Mouse (Mus musculus): ENCODE results near the gene Fam71e2. TPM values are rescaled to one million over a fixed set of nuclear protein-coding genes. Genes with fewer than 3 reads are reported as not detected.
A peak's percentile ranks its signal among the peaks of the same experiment; 100 is the strongest.

Gene Fam71e2
- polyA plus RNA-seq, 1 experiment: not detected

DNA sequence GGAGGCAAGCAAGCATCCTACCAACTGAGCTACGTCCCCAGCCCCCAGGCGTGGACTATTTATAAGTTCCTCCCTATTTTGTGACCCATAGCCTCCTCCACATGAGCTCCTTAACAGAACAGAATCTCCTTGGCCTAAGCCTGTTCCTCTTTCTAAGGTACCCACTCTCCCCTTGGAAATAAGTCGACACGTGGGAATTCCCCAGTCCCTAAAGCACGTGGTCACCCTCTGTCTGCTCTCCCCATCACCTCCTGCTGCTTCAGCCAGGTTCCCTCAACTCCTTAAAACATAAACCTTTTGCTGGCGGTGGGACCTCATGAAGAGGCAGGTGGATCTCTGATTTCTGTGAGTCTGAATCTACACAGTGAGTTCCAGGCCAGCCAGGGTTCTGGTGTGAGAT lies 54.1 kb downstream of the Fam71e2 start:
- Histone ChIP-seq H3K27ac (ENCODE audit: control insufficient read depth, insufficient read depth, low read depth, low read length, poor library complexity) (no peak overlapping the region), H3K4me1 (ENCODE audit: control insufficient read depth, insufficient read depth, low read length) (peaks cover 5% of the 10 kb centered on the region; the same call in 1 of the 2 replicates), H3K4me3 (replicated peaks; ENCODE audit: control insufficient read depth, low read depth, low read length) (no peak overlapping the region)
- WGBS: 57% methylated on average over 6 of the region's 6 CpGs
- TF ChIP-seq CTCF (IDR thresholded peaks at IDR 0.05; ENCODE audit: control insufficient read depth, insufficient read depth, low read length) (no peak), POLR2A (IDR thresholded peaks at IDR 0.05; ENCODE audit: borderline replicate concordance, control insufficient read depth, low read depth, low read length) (no peak)

DNA sequence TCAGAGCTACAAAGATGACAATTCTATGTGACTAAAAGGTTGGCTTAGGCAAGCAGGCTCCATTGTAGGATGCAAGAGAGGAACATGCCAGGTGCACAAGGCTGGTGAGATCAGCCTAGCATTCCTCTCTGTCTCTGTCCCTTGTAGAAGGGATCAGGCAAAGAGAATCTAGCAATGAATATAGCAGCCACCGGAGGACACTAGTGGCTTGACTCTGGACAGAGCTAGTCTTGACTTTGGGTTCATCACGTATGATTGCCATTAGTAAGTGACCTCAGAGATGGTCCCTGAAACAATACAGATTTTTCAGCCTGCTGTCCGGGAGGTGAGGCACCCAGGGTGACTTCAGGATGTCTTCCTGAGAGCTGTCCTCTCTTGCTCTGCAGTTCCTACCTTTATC lies 58.5 kb downstream of the Fam71e2 start:
- TF ChIP-seq CTCF (IDR thresholded peaks at IDR 0.05; ENCODE audit: control insufficient read depth, insufficient read depth, low read length): no peak
- TF ChIP-seq POLR2A (IDR thresholded peaks at IDR 0.05; ENCODE audit: borderline replicate concordance, control insufficient read depth, low read depth, low read length): no peak
- Histone ChIP-seq H3K4me3 (replicated peaks; ENCODE audit: control insufficient read depth, low read depth, low read length) (no peak overlapping the region), H3K4me1 (ENCODE audit: control insufficient read depth, insufficient read depth, low read length) (no peaks in the 10 kb centered on the region), H3K27ac (ENCODE audit: control insufficient read depth, insufficient read depth, low read depth, low read length, poor library complexity) (no peak overlapping the region)
- 62% methylated on average over 3 of the region's 3 CpGs for WGBS

DNA sequence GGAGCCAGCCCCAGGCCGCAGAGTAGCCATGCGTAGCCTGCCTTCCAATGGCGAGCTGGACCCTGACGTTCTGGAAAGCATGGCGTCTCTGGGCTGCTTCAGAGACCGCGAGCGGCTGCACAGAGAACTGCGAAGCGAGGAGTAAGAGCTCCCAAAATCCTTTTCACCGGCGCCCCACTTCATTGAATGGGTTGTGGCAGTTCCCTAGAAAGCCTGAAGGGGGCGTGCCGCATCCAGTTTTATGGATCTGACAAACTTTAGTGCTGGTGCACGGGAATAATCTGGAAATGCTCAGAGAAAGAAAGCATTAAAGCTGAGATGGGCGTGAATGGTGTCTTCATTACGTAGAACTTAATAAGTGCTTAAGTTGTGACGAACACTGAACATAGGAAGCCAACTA lies 66.0 kb downstream of the Fam71e2 start:
- Histone ChIP-seq H3K4me3 (replicated peaks; ENCODE audit: control insufficient read depth, low read depth, low read length) (no peak overlapping the region), H3K4me1 (ENCODE audit: control insufficient read depth, insufficient read depth, low read length) (no peaks in the 10 kb centered on the region), H3K27ac (ENCODE audit: control insufficient read depth, insufficient read depth, low read depth, low read length, poor library complexity) (no peak overlapping the region)
- TF ChIP-seq POLR2A (IDR thresholded peaks at IDR 0.05; ENCODE audit: borderline replicate concordance, control insufficient read depth, low read depth, low read length) (no peak), CTCF (IDR thresholded peaks at IDR 0.05; ENCODE audit: control insufficient read depth, insufficient read depth, low read length) (peak; percentile 31; the same call in 1 of the 2 replicates)
- 32% methylated on average over 18 of the region's 18 CpGs for WGBS

Other genes with a start within 250 kb of the Fam71e2 start
- 4.9 and 25.9 TPM in 2 replicates for gene Tnni3, start 247.1 kb downstream of the Fam71e2 start, polyA plus RNA-seq (2011; ENCODE audit: insufficient read depth, insufficient read length, low replicate concordance, missing spikeins)
- 1.2 and 2.2 TPM in 2 replicates for gene Dnaaf3, start 238.8 kb downstream of the Fam71e2 start, polyA plus RNA-seq (2011; ENCODE audit: insufficient read depth, insufficient read length, low replicate concordance, missing spikeins)
- gene Syt5, start 223.8 kb downstream of the Fam71e2 start, polyA plus RNA-seq (2011; ENCODE audit: insufficient read depth, insufficient read length, low replicate concordance, missing spikeins): 0.74 TPM in 1 of 2 replicates, not detected in the other
- not detected in 2 replicates for gene Ptprh, start 167.3 kb downstream of the Fam71e2 start, polyA plus RNA-seq (2011; ENCODE audit: insufficient read depth, insufficient read length, low replicate concordance, missing spikeins)
- 36.2 and 42.5 TPM in 2 replicates for gene Tmem86b, start 139.9 kb downstream of the Fam71e2 start, polyA plus RNA-seq (2011; ENCODE audit: insufficient read depth, insufficient read length, low replicate concordance, missing spikeins)
- gene Ppp6r1, start 112.3 kb downstream of the Fam71e2 start, polyA plus RNA-seq (2011; ENCODE audit: insufficient read depth, insufficient read length, low replicate concordance, missing spikeins): 53.3 and 89.0 TPM in 2 replicates
- 11.7 and 19.8 TPM in 2 replicates for gene Hspbp1, start 86.2 kb downstream of the Fam71e2 start, polyA plus RNA-seq (2011; ENCODE audit: insufficient read depth, insufficient read length, low replicate concordance, missing spikeins)
- 3.7 TPM in 1 of 2 replicates, not detected in the other for gene Brsk1, start 80.7 kb downstream of the Fam71e2 start, polyA plus RNA-seq (2011; ENCODE audit: insufficient read depth, insufficient read length, low replicate concordance, missing spikeins)
- gene Tmem150b, start 46.1 kb downstream of the Fam71e2 start, polyA plus RNA-seq (2011; ENCODE audit: insufficient read depth, insufficient read length, low replicate concordance, missing spikeins): 5.1 and 7.2 TPM in 2 replicates
- gene Kmt5c, start 31.2 kb downstream of the Fam71e2 start, polyA plus RNA-seq (2011; ENCODE audit: insufficient read depth, insufficient read length, low replicate concordance, missing spikeins): 98.4 and 144 TPM in 2 replicates
- 169 and 179 TPM in 2 replicates for gene Cox6b2, start 18.2 kb downstream of the Fam71e2 start, polyA plus RNA-seq (2011; ENCODE audit: insufficient read depth, insufficient read length, low replicate concordance, missing spikeins)
- gene Il11, start 11.6 kb upstream of the Fam71e2 start, polyA plus RNA-seq (2011; ENCODE audit: insufficient read depth, insufficient read length, low replicate concordance, missing spikeins): not detected in 2 replicates
- not detected in 2 replicates for gene Tmem190, start 11.6 kb upstream of the Fam71e2 start, polyA plus RNA-seq (2011; ENCODE audit: insufficient read depth, insufficient read length, low replicate concordance, missing spikeins)
- 3.9 and 12.0 TPM in 2 replicates for gene Tmem238, start 18.4 kb upstream of the Fam71e2 start, polyA plus RNA-seq (2011; ENCODE audit: insufficient read depth, insufficient read length, low replicate concordance, missing spikeins)
- 441 and 887 TPM in 2 replicates for gene Rpl28, start 21.6 kb upstream of the Fam71e2 start, polyA plus RNA-seq (2011; ENCODE audit: insufficient read depth, insufficient read length, low replicate concordance, missing spikeins)
- 367 and 488 TPM in 2 replicates for gene Ube2s, start 41.3 kb upstream of the Fam71e2 start, polyA plus RNA-seq (2011; ENCODE audit: insufficient read depth, insufficient read length, low replicate concordance, missing spikeins)
- 0.25 and 0.67 TPM in 2 replicates for gene Shisa7, start 73.4 kb upstream of the Fam71e2 start, polyA plus RNA-seq (2011; ENCODE audit: insufficient read depth, insufficient read length, low replicate concordance, missing spikeins)
- gene Isoc2b, start 99.0 kb upstream of the Fam71e2 start, polyA plus RNA-seq (2011; ENCODE audit: insufficient read depth, insufficient read length, low replicate concordance, missing spikeins): 3.9 and 12.4 TPM in 2 replicates
- gene Isoc2a, start 105.9 kb upstream of the Fam71e2 start, polyA plus RNA-seq (2011; ENCODE audit: insufficient read depth, insufficient read length, low replicate concordance, missing spikeins): 10.7 and 21.3 TPM in 2 replicates
- gene Gm36210, start 135.2 kb upstream of the Fam71e2 start, polyA plus RNA-seq (2011; ENCODE audit: insufficient read depth, insufficient read length, low replicate concordance, missing spikeins): not detected in 2 replicates
- gene Zfp628, start 143.9 kb upstream of the Fam71e2 start, polyA plus RNA-seq (2011; ENCODE audit: insufficient read depth, insufficient read length, low replicate concordance, missing spikeins): 7.6 and 10.6 TPM in 2 replicates
- gene Nat14, start 150.7 kb upstream of the Fam71e2 start, polyA plus RNA-seq (2011; ENCODE audit: insufficient read depth, insufficient read length, low replicate concordance, missing spikeins): 1.4 and 2.8 TPM in 2 replicates
- 0.70 and 1.5 TPM in 2 replicates for gene Ssc5d, start 154.5 kb upstream of the Fam71e2 start, polyA plus RNA-seq (2011; ENCODE audit: insufficient read depth, insufficient read length, low replicate concordance, missing spikeins)
- gene Sbk2, start 193.1 kb upstream of the Fam71e2 start, polyA plus RNA-seq (2011; ENCODE audit: insufficient read depth, insufficient read length, low replicate concordance, missing spikeins): not detected in 2 replicates
- gene Sbk3, start 199.9 kb upstream of the Fam71e2 start, polyA plus RNA-seq (2011; ENCODE audit: insufficient read depth, insufficient read length, low replicate concordance, missing spikeins): not detected in 2 replicates
- gene Zfp579, start 224.9 kb upstream of the Fam71e2 start, polyA plus RNA-seq (2011; ENCODE audit: insufficient read depth, insufficient read length, low replicate concordance, missing spikeins): 13.5 and 44.8 TPM in 2 replicates
- 12.6 and 15.8 TPM in 2 replicates for gene Zfp524, start 243.1 kb upstream of the Fam71e2 start, polyA plus RNA-seq (2011; ENCODE audit: insufficient read depth, insufficient read length, low replicate concordance, missing spikeins)
- gene Fiz1, start 243.4 kb upstream of the Fam71e2 start, polyA plus RNA-seq (2011; ENCODE audit: insufficient read depth, insufficient read length, low replicate concordance, missing spikeins): 10.9 and 18.9 TPM in 2 replicates
- not detected in 2 replicates for gene Gm44973, start 244.2 kb upstream of the Fam71e2 start, polyA plus RNA-seq (2011; ENCODE audit: insufficient read depth, insufficient read length, low replicate concordance, missing spikeins)
- gene Zfp865, start 249.1 kb upstream of the Fam71e2 start, polyA plus RNA-seq (2011; ENCODE audit: insufficient read depth, insufficient read length, low replicate concordance, missing spikeins): 23.9 and 30.4 TPM in 2 replicates
- not detected in 2 replicates for gene Ccdc106, start 249.3 kb upstream of the Fam71e2 start, polyA plus RNA-seq (2011; ENCODE audit: insufficient read depth, insufficient read length, low replicate concordance, missing spikeins)

All from bone marrow, adult 2 months (tissue).